Mouse (Mus musculus) heart, adult 8-10 months (tissue): ENCODE measurements around the gene Sbk1. TPM values are rescaled to one million over a fixed set of nuclear protein-coding genes. Genes with fewer than 3 reads are reported as not detected.
"Not testable (repeated sequence)": the region's sequence is repeated elsewhere in the genome, so short reads cannot be mapped to it uniquely, and the experiment has no call there.

Experiments
- DNase-seq: peaks from one replicate; pipeline ENCODE4 v3.0.0; 2022; ENCODE audit warnings: low spot score
- total RNA-seq, 4 experiments: library from RNA; stranded (reverse); gene quantifications; 2 replicates each; pipeline ENCODE4 v1.2.4; 2022

Gene Sbk1
- total RNA-seq, 4 experiments from 2014 or later, result 73.6 to 99.4 (median 84.5) TPM

GRCm38 (mm10) chr7:126263964-126264363 lies 8.5 kb upstream of the Sbk1 start:
- no peak for DNase-seq

GRCm38 (mm10) chr7:126265949-126266348 lies 6.5 kb upstream of the Sbk1 start:
- peak; percentile 84 for DNase-seq

GRCm38 (mm10) chr7:126266372-126266870 lies 6.0 kb upstream of the Sbk1 start:
- DNase-seq, result no peak

- no peak for DNase-seq
Measured at GRCm38 (mm10) chr7:126267606-126268005, 4.8 kb upstream of the Sbk1 start.

GRCm38 (mm10) chr7:126272770-126273311 lies 422 bp downstream of the Sbk1 start:
- DNase-seq, result no peak

- DNase-seq, result no peak
Measured at GRCm38 (mm10) chr7:126273351-126274042, 1.1 kb downstream of the Sbk1 start.

GRCm38 (mm10) chr7:126274137-126274536 lies 1.7 kb downstream of the Sbk1 start:
- no peak for DNase-seq

GRCm38 (mm10) chr7:126274626-126275025 lies 2.2 kb downstream of the Sbk1 start:
- DNase-seq, result no peak

- DNase-seq, result no peak
Measured at GRCm38 (mm10) chr7:126275711-126276110, 3.3 kb downstream of the Sbk1 start.

GRCm38 (mm10) chr7:126276297-126276696 lies 3.9 kb downstream of the Sbk1 start:
- DNase-seq, result no peak

GRCm38 (mm10) chr7:126277536-126278295 lies 5.3 kb downstream of the Sbk1 start:
- no peak for DNase-seq

- DNase-seq, result no peak
Measured at GRCm38 (mm10) chr7:126278799-126279198, 6.4 kb downstream of the Sbk1 start.

- DNase-seq, result no peak
Measured at GRCm38 (mm10) chr7:126279774-126280482, 7.5 kb downstream of the Sbk1 start.

GRCm38 (mm10) chr7:126280696-126281095 lies 8.3 kb downstream of the Sbk1 start:
- DNase-seq, result no peak

GRCm38 (mm10) chr7:126281876-126282682 lies 9.7 kb downstream of the Sbk1 start:
- DNase-seq, result no peak

- DNase-seq, result not testable (repeated sequence)
Measured at GRCm38 (mm10) chr7:126282683-126282990, 10.2 kb downstream of the Sbk1 start.

- DNase-seq, result no peak
Measured at GRCm38 (mm10) chr7:126284021-126284420, 11.6 kb downstream of the Sbk1 start.

- no peak for DNase-seq
Measured at GRCm38 (mm10) chr7:126284441-126284840, 12.0 kb downstream of the Sbk1 start.

GRCm38 (mm10) chr7:126284865-126285264 lies 12.4 kb downstream of the Sbk1 start:
- peak; percentile 41 for DNase-seq

GRCm38 (mm10) chr7:126285293-126286211 lies 13.1 kb downstream of the Sbk1 start:
- peak; percentile 65 for DNase-seq
